Mouse (Mus musculus): ENCODE results near the gene Sp1. TPM values are rescaled to one million over a fixed set of nuclear protein-coding genes. Genes with fewer than 3 reads are reported as not detected.

Gene Sp1
- polyA plus RNA-seq, 1 experiment = 43.8 TPM

DNA sequence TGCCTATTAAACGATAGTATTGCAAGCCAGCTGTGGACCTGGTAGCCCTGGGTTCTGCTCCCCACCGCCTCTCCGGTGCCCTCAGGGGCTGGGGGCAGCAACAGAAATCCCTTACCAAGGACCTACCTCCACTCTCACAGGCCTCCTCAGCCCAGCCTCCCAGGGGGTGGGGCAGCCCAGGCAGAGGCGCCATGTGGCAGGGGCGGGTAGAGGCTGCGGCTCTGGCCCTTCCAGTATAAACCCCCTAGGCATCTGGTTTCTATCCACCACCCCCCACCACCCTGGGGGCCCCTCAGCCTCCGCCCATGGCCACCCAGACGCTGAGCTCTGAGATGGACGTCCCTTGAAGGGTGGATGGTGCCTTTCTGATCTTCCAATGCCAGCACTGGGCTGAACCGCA is 35.2 kb upstream of the Sp1 start:
- Histone ChIP-seq H3K4me3 (ENCODE audit: insufficient read depth, low read length) (no peak overlapping the region), H3K4me1 (ENCODE audit: control insufficient read depth, insufficient read depth, low read length) (peaks cover 4% of the 10 kb centered on the region), H3K27ac (ENCODE audit: insufficient read depth, low read depth, low read length) (no peak overlapping the region)
- no peak for TF ChIP-seq CTCF (IDR thresholded peaks at IDR 0.05; ENCODE audit: low read depth, low read length)
- TF ChIP-seq POLR2A (IDR thresholded peaks at IDR 0.05; ENCODE audit: borderline replicate concordance, low read depth, low read length) = no peak

DNA sequence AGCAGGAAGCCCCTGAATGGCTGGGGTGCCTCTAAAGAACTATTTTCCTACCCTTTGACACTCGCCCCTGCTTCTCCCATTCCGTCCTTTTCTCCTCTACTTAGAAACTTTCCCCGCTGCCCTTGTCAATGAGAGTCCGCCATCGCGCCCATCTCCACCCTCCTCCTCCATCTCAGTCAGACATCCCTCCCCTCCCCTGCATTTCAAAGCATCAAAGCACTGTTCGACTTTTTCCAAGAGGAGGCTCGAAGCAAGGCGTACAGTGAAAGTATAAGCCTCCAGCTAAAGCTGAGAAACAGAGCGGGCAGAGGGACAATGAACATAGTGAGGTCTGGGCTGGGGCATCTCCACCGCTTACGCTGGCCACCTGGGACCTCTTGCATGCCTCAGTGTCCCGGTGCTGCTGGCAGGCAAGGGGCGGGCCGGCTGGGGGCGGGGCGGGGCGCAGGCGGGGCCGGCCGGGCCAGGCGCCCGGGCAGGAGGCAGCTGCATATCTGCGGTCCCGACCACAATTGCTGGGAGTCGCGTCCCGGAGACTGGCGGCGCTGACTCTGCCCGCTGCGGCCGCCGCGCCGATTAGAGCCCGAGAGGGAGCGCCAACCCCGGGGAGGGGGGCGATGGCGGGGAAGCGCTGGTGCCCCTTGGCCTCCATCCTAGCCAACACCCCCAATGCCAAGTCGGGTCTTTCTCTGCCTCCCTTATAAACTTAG is 29.3 kb upstream of the Sp1 start:
- H3K4me3 ChIP-seq (ENCODE audit: insufficient read depth, low read length) = peak overlapping the region; percentile 53
- H3K4me1 ChIP-seq (ENCODE audit: control insufficient read depth, insufficient read depth, low read length) = peaks cover 4% of the 10 kb centered on the region
- TF ChIP-seq POLR2A (IDR thresholded peaks at IDR 0.05; ENCODE audit: borderline replicate concordance, low read depth, low read length) = no peak
- TF ChIP-seq CTCF (IDR thresholded peaks at IDR 0.05; ENCODE audit: low read depth, low read length) = no peak
- no peak overlapping the region for H3K27ac ChIP-seq (ENCODE audit: insufficient read depth, low read depth, low read length)

DNA sequence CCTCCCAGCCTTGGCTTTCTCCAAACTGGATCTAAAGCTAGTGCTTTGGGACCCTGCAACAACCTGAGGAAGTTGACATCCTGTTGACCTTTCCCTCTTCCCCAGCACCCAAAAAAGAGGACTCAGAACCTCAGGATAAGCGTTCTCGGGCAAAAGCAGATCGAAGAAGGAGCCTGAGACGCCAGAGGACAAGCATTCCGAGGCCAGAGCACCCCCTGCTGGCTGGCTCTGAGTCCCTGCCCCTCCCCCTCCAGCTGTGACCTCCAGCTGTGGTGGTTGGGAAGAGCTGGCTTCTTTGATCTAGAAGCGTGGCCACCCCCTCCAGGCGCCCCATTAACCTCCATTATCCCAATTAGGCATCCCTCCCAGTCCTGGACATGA is 28.8 kb upstream of the Sp1 start:
- TF ChIP-seq POLR2A (IDR thresholded peaks at IDR 0.05; ENCODE audit: borderline replicate concordance, low read depth, low read length) = no peak
- peak; percentile 74 for TF ChIP-seq CTCF (IDR thresholded peaks at IDR 0.05; ENCODE audit: low read depth, low read length)
- H3K4me3 ChIP-seq (ENCODE audit: insufficient read depth, low read length) = peak overlapping the region; percentile 53
- H3K27ac ChIP-seq (ENCODE audit: insufficient read depth, low read depth, low read length) = no peak overlapping the region
- H3K4me1 ChIP-seq (ENCODE audit: control insufficient read depth, insufficient read depth, low read length) = peaks cover 4% of the 10 kb centered on the region

DNA sequence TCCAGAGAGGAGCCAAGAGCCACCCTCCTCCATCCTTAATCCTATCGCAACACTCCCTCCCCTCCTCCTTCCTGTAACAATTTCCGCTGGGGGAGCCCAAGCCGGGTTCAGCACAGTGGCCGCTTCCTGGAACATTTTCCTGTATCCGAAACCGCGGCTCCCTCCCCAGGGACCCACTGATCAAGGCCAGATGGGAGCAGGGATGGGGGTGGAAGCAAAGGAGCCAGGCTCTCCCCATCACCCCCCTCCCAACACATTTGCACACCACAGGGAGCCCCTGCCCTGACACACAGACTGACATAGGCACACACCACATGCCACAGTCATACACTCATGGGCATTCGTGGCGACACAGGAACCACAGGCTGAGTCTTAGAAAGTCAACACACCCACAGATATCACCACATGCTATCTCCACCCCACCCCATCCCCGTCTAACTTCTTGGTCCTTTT is 28.1 kb upstream of the Sp1 start:
- Histone ChIP-seq H3K4me1 (ENCODE audit: control insufficient read depth, insufficient read depth, low read length) (peaks cover 4% of the 10 kb centered on the region), H3K4me3 (ENCODE audit: insufficient read depth, low read length) (no peak overlapping the region), H3K27ac (ENCODE audit: insufficient read depth, low read depth, low read length) (no peak overlapping the region)
- TF ChIP-seq CTCF (IDR thresholded peaks at IDR 0.05; ENCODE audit: low read depth, low read length) (no peak), POLR2A (IDR thresholded peaks at IDR 0.05; ENCODE audit: borderline replicate concordance, low read depth, low read length) (no peak)

DNA sequence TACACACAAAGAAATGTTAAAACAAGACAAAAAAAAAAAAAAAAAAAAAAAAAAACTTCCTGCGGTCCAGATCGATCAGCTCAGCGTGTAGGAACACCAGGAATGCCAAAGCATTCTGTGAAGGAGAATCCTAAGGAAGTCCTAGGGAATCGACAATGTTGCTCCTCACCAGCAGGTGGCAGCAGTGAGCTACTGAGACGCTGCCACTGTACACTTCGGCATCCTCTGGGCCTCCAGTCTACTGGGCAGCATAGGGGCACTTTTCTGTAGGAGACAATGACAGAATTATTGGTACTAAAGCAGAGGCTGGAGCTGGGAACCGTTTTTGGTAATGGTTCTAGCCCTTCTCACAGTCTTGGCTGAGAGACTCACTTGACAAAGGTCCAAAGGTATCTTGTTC is 24.4 kb upstream of the Sp1 start:
- peak; percentile 77 for TF ChIP-seq CTCF (IDR thresholded peaks at IDR 0.05; ENCODE audit: low read depth, low read length)
- TF ChIP-seq POLR2A (IDR thresholded peaks at IDR 0.05; ENCODE audit: borderline replicate concordance, low read depth, low read length) = no peak
- Histone ChIP-seq H3K27ac (ENCODE audit: insufficient read depth, low read depth, low read length) (no peak overlapping the region), H3K4me1 (ENCODE audit: control insufficient read depth, insufficient read depth, low read length) (0 out of 2 replicates have a peak, but pooled peaks cover 2% of the 10 kb centered on the region), H3K4me3 (ENCODE audit: insufficient read depth, low read length) (no peak overlapping the region)

DNA sequence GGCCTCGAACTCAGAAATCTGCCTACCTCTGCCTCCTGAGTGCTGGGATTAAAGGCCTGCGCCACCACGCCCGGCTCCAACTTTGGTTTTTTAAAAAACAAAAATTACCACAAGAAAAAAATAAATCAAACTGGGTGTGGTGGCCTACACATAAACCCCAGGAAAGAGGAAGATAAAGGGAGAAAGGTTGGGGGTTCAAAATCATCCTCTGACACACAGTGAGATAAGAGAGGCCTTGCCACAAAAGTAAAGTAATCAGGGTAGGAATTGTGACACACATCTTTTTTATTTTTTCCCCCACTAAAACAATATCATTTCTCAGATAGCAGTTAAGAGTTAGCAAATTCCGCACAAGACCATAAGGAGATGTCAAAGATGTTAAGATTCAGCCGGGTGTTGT is 22.3 kb upstream of the Sp1 start:
- peaks cover 7% of the 10 kb centered on the region for H3K4me1 ChIP-seq (ENCODE audit: control insufficient read depth, insufficient read depth, low read length)
- no peak overlapping the region for H3K27ac ChIP-seq (ENCODE audit: insufficient read depth, low read depth, low read length)
- no peak overlapping the region for H3K4me3 ChIP-seq (ENCODE audit: insufficient read depth, low read length)
- no peak for TF ChIP-seq POLR2A (IDR thresholded peaks at IDR 0.05; ENCODE audit: borderline replicate concordance, low read depth, low read length)

DNA sequence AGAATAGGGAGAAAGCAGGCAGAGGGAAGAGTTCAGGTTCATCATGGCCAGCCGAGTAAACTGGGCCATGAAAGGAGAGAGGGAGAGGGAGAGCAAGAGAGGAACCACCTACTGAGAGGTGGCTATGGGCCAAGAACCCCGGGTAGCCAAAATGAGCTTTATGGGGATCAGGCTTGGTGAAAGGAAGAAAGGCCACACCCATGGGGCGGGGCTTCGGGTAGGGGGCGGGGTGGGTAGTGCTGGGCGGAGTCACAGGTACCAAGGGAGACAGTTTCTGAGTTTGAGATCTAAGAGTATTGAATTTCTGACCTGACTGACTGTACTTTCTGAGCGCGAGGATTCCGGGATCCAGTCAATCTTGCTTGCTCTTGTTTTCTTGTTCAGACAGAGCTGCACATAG is 19.3 kb upstream of the Sp1 start:
- TF ChIP-seq POLR2A (IDR thresholded peaks at IDR 0.05; ENCODE audit: borderline replicate concordance, low read depth, low read length) = no peak
- no peak for TF ChIP-seq CTCF (IDR thresholded peaks at IDR 0.05; ENCODE audit: low read depth, low read length)
- Histone ChIP-seq H3K4me3 (ENCODE audit: insufficient read depth, low read length) (no peak overlapping the region), H3K4me1 (ENCODE audit: control insufficient read depth, insufficient read depth, low read length) (peaks cover 24% of the 10 kb centered on the region), H3K27ac (ENCODE audit: insufficient read depth, low read depth, low read length) (no peak overlapping the region)

DNA sequence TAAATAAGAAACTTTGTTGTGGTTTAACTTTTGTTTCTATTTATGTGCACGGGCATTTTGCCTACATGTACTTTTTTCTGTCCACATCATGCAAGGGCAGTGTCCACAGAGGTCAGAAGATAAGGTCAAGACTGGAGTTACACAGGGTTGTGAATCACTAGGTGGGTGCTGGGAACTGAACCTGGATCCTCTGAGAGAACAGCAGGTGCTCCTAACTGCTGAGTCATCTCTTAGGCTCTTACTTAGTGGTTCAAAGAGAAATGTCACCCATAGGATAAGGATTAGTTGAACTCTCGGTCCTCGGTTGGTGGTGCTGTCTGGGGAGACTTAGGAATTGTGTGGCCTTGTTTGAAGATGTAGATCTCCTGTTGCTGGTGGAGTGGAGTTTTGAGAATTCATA is 17.0 kb upstream of the Sp1 start:
- TF ChIP-seq POLR2A (IDR thresholded peaks at IDR 0.05; ENCODE audit: borderline replicate concordance, low read depth, low read length) (no peak), CTCF (IDR thresholded peaks at IDR 0.05; ENCODE audit: low read depth, low read length) (no peak)
- Histone ChIP-seq H3K27ac (ENCODE audit: insufficient read depth, low read depth, low read length) (no peak overlapping the region), H3K4me3 (ENCODE audit: insufficient read depth, low read length) (no peak overlapping the region), H3K4me1 (ENCODE audit: control insufficient read depth, insufficient read depth, low read length) (peaks cover 42% of the 10 kb centered on the region)

DNA sequence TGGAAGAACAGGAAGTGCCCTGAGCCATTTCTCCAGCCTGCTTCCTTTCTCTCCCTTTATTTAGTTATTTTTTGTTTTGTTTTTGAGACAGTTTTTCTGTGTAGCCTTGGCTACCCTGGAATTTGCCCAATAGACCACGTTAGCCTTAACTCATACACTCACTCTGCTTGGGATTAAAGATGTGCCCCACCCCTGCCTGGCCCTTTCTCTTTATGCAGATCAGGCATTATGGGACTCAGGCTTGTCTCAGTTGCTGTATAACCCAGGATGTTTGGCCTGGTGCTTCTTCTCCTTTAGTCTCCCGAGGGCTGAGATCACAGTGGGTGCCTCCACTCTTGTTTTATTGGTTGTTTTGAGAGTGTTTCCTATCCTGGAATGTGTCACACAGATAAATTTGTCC is 13.4 kb upstream of the Sp1 start:
- peaks cover 58% of the 10 kb centered on the region for H3K4me1 ChIP-seq (ENCODE audit: control insufficient read depth, insufficient read depth, low read length)
- no peak overlapping the region for H3K4me3 ChIP-seq (ENCODE audit: insufficient read depth, low read length)
- peak overlapping the region; percentile 99 for H3K27ac ChIP-seq (ENCODE audit: insufficient read depth, low read depth, low read length)
- TF ChIP-seq CTCF (IDR thresholded peaks at IDR 0.05; ENCODE audit: low read depth, low read length) (no peak), POLR2A (IDR thresholded peaks at IDR 0.05; ENCODE audit: borderline replicate concordance, low read depth, low read length) (no peak)

DNA sequence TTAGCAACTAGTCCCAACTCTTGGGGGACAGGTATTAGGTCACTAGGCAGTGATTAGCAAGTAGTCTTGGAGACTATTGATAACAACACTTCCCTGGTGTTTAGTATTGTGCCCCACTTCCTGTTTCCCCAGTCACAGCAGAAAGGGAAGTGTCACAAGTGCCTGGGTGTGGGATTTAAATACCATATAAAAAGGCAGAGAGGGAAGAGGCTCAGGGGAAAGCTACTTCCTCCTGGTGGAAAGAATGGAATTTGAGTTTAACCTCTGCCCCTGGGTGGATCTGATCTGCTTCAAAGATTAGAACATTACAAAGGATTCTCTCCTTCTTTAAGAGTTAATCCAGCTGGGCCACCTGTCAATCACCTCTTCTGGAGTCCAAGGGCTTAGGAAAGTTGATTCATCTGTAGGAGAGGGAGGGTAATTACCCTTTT is 12.3 kb upstream of the Sp1 start:
- Histone ChIP-seq H3K4me3 (ENCODE audit: insufficient read depth, low read length) (no peak overlapping the region), H3K4me1 (ENCODE audit: control insufficient read depth, insufficient read depth, low read length) (peaks cover 58% of the 10 kb centered on the region), H3K27ac (ENCODE audit: insufficient read depth, low read depth, low read length) (peak overlapping the region; percentile 99)
- no peak for TF ChIP-seq CTCF (IDR thresholded peaks at IDR 0.05; ENCODE audit: low read depth, low read length)
- TF ChIP-seq POLR2A (IDR thresholded peaks at IDR 0.05; ENCODE audit: borderline replicate concordance, low read depth, low read length) = no peak

All from bone marrow macrophage, adult 2 months (primary cell).